Mouse (Mus musculus) layer of hippocampus, adult 18-20 months (tissue): ENCODE data around the gene Pole. TPM values are rescaled to one million over a fixed set of nuclear protein-coding genes. Genes with fewer than 3 reads are reported as not detected.

Experiments used
- total RNA-seq, 2 experiments: library from RNA; stranded (reverse); gene quantifications; 2 replicates each; pipeline ENCODE4 v1.2.3; 2021

The Pole gene
- total RNA-seq, 2 experiments from 2014 or later, result 1.1 to 1.5 TPM

Other genes with a start within 250 kb of the Pole start
- gene Gm17655, start 213.8 kb upstream of the Pole start, total RNA-seq, result 10 to 100 TPM in 1 of 2 experiments, 1 to 10 TPM in 1; 9.5 to 12.9 TPM
- under 1 TPM; 0.40 to 0.43 TPM for gene Gm35315, start 191.9 kb upstream of the Pole start, total RNA-seq
- 1 to 10 TPM; 5.0 to 5.1 TPM for gene Plcxd1, start 186.3 kb upstream of the Pole start, total RNA-seq
- gene Gtpbp6, start 178.1 kb upstream of the Pole start, total RNA-seq, result 10 to 100 TPM; 77.8 to 81.5 TPM
- gene Zfp605, start 176.2 kb upstream of the Pole start, total RNA-seq, result 10 to 100 TPM; 15.3 to 16.2 TPM
- 10 to 100 TPM; 37.3 to 46.6 TPM for gene Chfr, start 150.5 kb upstream of the Pole start, total RNA-seq
- 10 to 100 TPM; 47.9 to 49.6 TPM for gene Golga3, start 109.6 kb upstream of the Pole start, total RNA-seq
- 10 to 100 TPM; 43.5 to 48.0 TPM for gene Ankle2, start 55.3 kb upstream of the Pole start, total RNA-seq
- gene Pgam5, start 16.4 kb upstream of the Pole start, total RNA-seq, result 10 to 100 TPM; 52.7 to 60.8 TPM
- 10 to 100 TPM; 11.5 to 15.5 TPM for gene Pxmp2, start 120 bp upstream of the Pole start, total RNA-seq
- gene P2rx2, start 56.9 kb downstream of the Pole start, total RNA-seq, result not detected
- not detected for gene Lrcol1, start 58.4 kb downstream of the Pole start, total RNA-seq
- 10 to 100 TPM; 81.1 to 88.2 TPM for gene Fbrsl1, start 162.2 kb downstream of the Pole start, total RNA-seq